Comparison of ENCODE assay signal across 8 mouse cellular contexts in genomic region chr4:43925779-43926178, GRCm38 (mm10). TPM values are rescaled to one million over a fixed set of nuclear protein-coding genes. Genes with fewer than 3 reads are reported as not detected.
DNase-seq lines count a peak whose midpoint lies in the region; ATAC-seq lines count a peak whose summit lies in the region.

No protein-coding gene starts in this region.

- H3K4me2 ChIP-seq in hindbrain, embryonic 16.5 days (ENCODE audit: low read length), result no peak overlapping the region

- H3K27me3 ChIP-seq in hindbrain, embryonic 16.5 days (replicated peaks; ENCODE audit: control insufficient read depth, insufficient read depth, low read length), result no peaks in the 10 kb centered on the region

- H3K4me3 ChIP-seq in hindbrain, embryonic 16.5 days (ENCODE audit: low read length), result no peak overlapping the region

- H3K9ac ChIP-seq in hindbrain, embryonic 16.5 days (ENCODE audit: low read depth, low read length), result no peak overlapping the region

- ATAC-seq in hindbrain, embryonic 16.5 days, result peak; percentile 54; the same call in 1 of the 2 replicates

- H3K36me3 ChIP-seq in hindbrain, embryonic 16.5 days (ENCODE audit: control insufficient read depth, insufficient read depth, low read length), result peaks cover 20% of the 10 kb centered on the region

- no peaks in the 10 kb centered on the region for H3K4me1 ChIP-seq in hindbrain, embryonic 16.5 days (ENCODE audit: control insufficient read depth, insufficient read depth, low read depth, low read length)

- WGBS in hindbrain, embryonic 16.5 days, result 16% methylated on average over 3 of the region's 3 CpGs

- no peaks in the 10 kb centered on the region for H3K9me3 ChIP-seq in hindbrain, embryonic 16.5 days (ENCODE audit: control insufficient read depth, low read length)

- no peak overlapping the region for H3K27ac ChIP-seq in hindbrain, embryonic 16.5 days (ENCODE audit: low read depth, low read length)

- peak; percentile 60 for DNase-seq in WW6 (ENCODE audit: low read depth, low spot score)
- peak; percentile 93 to 95 for DNase-seq in cerebellum, postnatal 10 days
- DNase-seq in frontal cortex, postnatal 14 days (ENCODE audit: low spot score in 2 of 2), result peak; percentile 54 to 72
- peak; percentile 70 to 77 for DNase-seq in layer of hippocampus, postnatal 36 days
- DNase-seq in lung, postnatal 36 days, result peak; percentile 95
- peak; percentile 78 for DNase-seq in right cerebral cortex, postnatal 25 days
- DNase-seq in urinary bladder, postnatal 25 days (ENCODE audit: low spot score), result peak; percentile 88

RNA-seq across cellular contexts. Expression of gene Glipr2, which starts 31.4 kb away (rescaled TPM):
- 32.5 and 39.4 TPM in 2 replicates for polyA plus RNA-seq in hindbrain, embryonic 16.5 days (2015; fragmentation: Nextera tagmentation; extraction: Ambion mirVana)
- total RNA-seq in layer of hippocampus, postnatal 36 days (2021), result 1 to 10 TPM; 2.2 TPM

RNA-seq across cellular contexts. Expression of gene Reck, which starts 50.4 kb away (rescaled TPM):
- 4.9 and 5.4 TPM in 2 replicates for polyA plus RNA-seq in hindbrain, embryonic 16.5 days (2015; fragmentation: Nextera tagmentation; extraction: Ambion mirVana)
- 1 to 10 TPM; 5.8 to 7.5 TPM for total RNA-seq in layer of hippocampus, postnatal 36 days (2021)

RNA-seq across cellular contexts. Expression of gene Ccin, which starts 57.5 kb away (rescaled TPM):
- not detected in 2 replicates for polyA plus RNA-seq in hindbrain, embryonic 16.5 days (2015; fragmentation: Nextera tagmentation; extraction: Ambion mirVana)
- not detected for total RNA-seq in layer of hippocampus, postnatal 36 days (2021)
